Mouse (Mus musculus) ES-Bruce4 (cell line): Measurements from ENCODE around the gene Vdac1.

ENCODE experiments used
- CTCF ChIP-seq: IDR thresholded peaks from one replicate; pipeline ENCODE4 v1.8.1; 2011; ENCODE audit warnings: low read depth, low read length
- POLR2A ChIP-seq: IDR thresholded peaks from one replicate; pipeline ENCODE4 v1.8.1; 2011; ENCODE audit warnings: low read length; ENCODE audit not compliant: insufficient read depth

GRCm38 (mm10) chr11:52340123-52340864, 20.4 kb upstream of the Vdac1 start:
- TF ChIP-seq CTCF (no peak), POLR2A (no peak)
